Mouse (Mus musculus) mammary gland, adult 2 months (tissue): Measurements from ENCODE around the gene Snap47. TPM values are rescaled to one million over a fixed set of nuclear protein-coding genes. Genes with fewer than 3 reads are reported as not detected.

Experiments used
- polyA plus RNA-seq: library from polyadenylated mRNA; depleted of rRNA; stranded (reverse); fragments of >200 nt; gene quantifications from 2 replicates; pipeline ENCODE4 v1.2.3, GENCODE M21; 2012; ENCODE audit warnings: low replicate concordance; rRNA removed

The Snap47 gene
- 31.1 and 54.7 TPM in 2 replicates for polyA plus RNA-seq

DNA sequence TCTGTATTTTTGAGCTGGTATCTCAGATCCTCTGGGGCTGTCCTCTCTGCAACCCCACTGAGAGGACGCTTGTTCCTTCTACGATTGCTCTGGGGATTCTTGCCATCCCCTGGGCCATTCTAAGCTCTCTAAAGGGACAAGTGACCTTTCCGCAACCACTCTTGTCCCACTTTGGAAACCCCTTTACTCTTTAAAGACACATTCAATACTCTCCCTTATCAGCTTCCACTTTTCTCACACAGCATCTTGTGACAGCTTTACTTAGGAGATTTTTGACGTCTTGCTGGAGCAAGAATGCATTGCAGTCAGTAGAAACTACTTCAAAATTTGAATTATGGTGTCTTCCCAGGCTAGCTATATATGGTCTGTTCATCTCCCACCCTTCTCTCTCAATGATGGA lies at the start of gene Snap47:
TSS of gene Snap47 (minus strand) at position 101 of the 400 bp plus-strand sequence.

DNA sequence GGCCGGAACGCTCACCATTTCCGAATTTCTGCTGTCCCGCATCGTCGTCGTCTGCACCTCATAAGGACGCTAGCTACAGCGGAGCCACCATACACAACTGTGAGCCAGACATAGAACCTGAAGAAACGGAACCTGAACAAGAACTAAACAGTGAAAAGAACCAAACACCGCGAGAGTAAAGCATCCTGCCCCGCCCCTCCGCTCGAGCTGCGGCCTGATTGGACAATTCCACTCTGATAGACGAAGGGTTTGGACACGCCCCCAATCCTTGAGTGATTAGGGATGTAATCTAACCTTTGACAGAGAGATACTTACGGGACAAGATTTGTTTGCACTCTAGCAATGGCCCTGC lies 21.3 kb upstream of the Snap47 start, which contains the start of gene Zfp867:
TSS of gene Zfp867 (minus strand) at position 149 of the 352 bp plus-strand sequence.

DNA sequence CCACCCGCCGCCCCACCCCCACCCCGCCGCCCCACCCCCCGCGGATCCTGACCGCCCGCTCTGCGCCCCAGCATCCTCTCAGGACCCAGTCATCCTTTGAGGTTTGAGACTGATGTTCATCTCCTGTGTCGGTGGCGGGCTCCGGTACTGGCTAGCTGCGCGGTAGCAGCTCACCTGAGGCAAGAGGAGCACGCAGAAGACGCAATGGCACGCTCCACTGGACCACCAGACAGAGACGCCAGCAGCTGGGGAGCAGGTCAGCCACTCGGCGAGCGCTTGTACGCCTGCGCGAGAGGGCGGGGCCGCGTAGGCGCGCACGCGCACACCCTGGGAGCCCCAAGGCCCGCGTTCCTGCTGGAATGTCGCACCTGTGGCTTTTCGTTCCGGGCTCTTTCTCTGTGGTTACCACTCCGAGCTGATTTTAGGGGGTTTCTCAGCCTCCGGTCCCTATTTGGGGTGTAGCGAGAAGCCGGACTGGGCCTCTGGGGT lies 1.2 kb downstream of the Snap47 start, which contains the start of gene Jmjd4:
TSS of gene Jmjd4 (plus strand) at position 305 of the 489 bp plus-strand sequence.

DNA sequence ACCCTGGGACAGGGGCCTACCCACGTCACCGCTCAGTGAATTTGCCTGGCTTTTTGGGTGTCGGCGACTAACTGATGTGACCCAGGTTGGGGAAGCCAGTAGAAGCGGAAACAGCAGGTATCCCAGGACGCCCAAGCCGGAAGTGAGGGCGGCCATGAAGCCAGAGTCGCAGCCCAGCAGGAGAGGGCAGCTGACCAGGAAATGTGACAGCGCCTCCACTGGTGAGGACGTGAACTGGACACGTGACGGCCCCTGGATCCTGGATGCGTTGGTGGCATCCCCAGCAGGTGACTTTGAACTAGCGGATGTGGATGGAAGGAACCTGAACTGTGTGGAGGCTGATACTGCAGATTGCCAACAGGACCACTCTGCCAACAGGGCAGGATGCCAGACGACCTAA lies 75.5 kb downstream of the Snap47 start, which contains the start of gene Prss38:
TSS of gene Prss38 (minus strand) at position 183 of the 400 bp plus-strand sequence.

Other genes starting within 250 kb of the Snap47 start
- 50.8 and 54.3 TPM in 2 replicates for gene Mrpl55, start 248.7 kb downstream of the Snap47 start, polyA plus RNA-seq
- gene 2310033P09Rik, start 242.9 kb downstream of the Snap47 start, polyA plus RNA-seq = 16.8 and 18.6 TPM in 2 replicates
- gene Arf1, start 222.9 kb downstream of the Snap47 start, polyA plus RNA-seq = 417 and 451 TPM in 2 replicates
- gene Wnt3a, start 160.4 kb downstream of the Snap47 start, polyA plus RNA-seq = not detected in 2 replicates
- 6.2 and 6.4 TPM in 2 replicates for gene Wnt9a, start 144.3 kb downstream of the Snap47 start, polyA plus RNA-seq
- gene Prss38, start 75.5 kb downstream of the Snap47 start, polyA plus RNA-seq = not detected in 2 replicates
- 5.9 and 6.2 TPM in 2 replicates for gene Jmjd4, start 1.1 kb downstream of the Snap47 start, polyA plus RNA-seq
- gene Zfp867, start 21.3 kb upstream of the Snap47 start, polyA plus RNA-seq = 0.39 and 1.1 TPM in 2 replicates
- gene Zkscan17, start 75.6 kb upstream of the Snap47 start, polyA plus RNA-seq = 10.5 and 11.7 TPM in 2 replicates
- gene Nlrp3, start 90.4 kb upstream of the Snap47 start, polyA plus RNA-seq = 0.73 and 0.83 TPM in 2 replicates
- not detected in 2 replicates for gene Olfr222, start 125.0 kb upstream of the Snap47 start, polyA plus RNA-seq
- not detected in 2 replicates for gene Olfr223, start 142.1 kb upstream of the Snap47 start, polyA plus RNA-seq
- gene Mprip, start 210.1 kb upstream of the Snap47 start, polyA plus RNA-seq = 81.1 and 126 TPM in 2 replicates